Mouse (Mus musculus) ES-CJ7 (cell line): ENCODE measurements around the gene Galk1.

ENCODE experiments used
- DNase-seq: peaks from one replicate; pipeline ENCODE4 v3.0.0; 2011; ENCODE audit warnings: low read depth, low spot score

Gene Galk1

GRCm38 (mm10) chr11:116012262-116012947 lies at the start of gene Galk1:
Galk1 (minus strand) TSS chr11:116012719.
- peak; percentile 96 for DNase-seq

DNA sequence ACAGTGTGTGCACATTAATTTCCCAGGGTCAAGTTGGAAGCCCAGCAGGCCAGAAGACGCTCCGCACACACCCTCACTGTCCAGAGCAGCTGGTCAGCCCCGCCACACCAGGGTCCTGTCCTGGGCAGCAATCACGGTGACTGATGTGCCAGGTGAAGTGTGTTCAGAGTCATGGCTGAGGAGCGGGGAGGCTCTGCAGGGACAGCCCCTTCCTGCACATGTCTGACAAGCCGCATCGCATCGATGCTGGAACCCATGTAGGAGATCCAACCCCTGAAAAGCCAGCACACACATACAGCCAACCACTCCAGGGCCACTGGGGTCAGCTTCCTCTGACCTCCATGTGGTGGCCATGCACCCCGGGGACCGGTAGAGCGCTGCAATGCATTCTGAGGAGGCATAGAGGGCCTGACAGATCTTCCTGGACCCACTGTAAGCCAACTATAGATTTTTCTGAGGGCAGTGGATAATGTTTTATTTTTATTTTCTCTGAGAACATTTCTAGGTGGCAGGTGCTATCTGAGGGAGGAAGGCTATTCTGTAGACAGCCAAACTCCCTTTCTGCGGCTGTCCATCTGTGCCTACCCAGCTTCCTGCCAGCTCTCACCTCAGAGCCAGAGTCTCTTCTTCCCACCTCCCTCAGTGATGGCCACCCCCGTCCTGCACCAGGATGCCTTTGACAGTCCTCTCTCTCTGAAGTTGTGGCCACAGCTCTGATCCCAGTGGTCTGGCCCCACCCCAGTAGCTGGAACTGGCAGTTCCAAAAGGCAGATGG lies 49.3 kb upstream of the Galk1 start:
- no peak for DNase-seq

- DNase-seq = no peak
Measured at GRCm38 (mm10) chr11:116060596-116060995, 48.1 kb upstream of the Galk1 start.

- no peak for DNase-seq
Measured at GRCm38 (mm10) chr11:116059691-116060025, 47.1 kb upstream of the Galk1 start.

- DNase-seq = no peak
Measured at GRCm38 (mm10) chr11:116058868-116059690, 46.6 kb upstream of the Galk1 start.

DNA sequence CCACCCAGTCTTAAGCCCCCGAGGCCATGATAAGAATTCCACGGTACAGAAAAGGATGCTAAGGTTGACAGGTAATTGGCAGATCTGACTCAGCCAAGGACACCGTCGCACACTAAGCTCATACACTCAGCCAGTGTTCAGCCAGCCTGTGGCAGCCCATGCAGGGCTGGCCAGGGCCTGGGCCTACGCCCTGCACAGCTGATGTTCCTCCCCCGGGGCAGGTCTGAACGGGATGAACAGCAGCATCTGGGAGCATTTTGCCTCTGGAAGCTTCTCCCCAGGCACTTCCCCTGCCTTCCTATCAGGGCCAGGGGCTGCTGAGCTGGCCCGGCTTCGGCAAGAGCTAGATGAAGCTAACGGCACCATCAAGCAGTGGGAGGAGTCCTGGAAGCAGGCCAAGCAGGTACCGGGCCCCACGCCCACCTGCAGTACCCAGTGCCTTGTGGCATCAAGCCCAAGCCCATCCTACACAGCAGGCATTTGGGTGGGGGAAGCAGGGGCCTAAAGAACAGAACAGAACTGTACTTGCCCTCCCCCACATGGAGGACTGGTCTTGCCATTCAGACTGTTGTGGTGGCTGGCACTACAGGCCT lies 45.6 kb upstream of the Galk1 start:
- DNase-seq = no peak

DNA sequence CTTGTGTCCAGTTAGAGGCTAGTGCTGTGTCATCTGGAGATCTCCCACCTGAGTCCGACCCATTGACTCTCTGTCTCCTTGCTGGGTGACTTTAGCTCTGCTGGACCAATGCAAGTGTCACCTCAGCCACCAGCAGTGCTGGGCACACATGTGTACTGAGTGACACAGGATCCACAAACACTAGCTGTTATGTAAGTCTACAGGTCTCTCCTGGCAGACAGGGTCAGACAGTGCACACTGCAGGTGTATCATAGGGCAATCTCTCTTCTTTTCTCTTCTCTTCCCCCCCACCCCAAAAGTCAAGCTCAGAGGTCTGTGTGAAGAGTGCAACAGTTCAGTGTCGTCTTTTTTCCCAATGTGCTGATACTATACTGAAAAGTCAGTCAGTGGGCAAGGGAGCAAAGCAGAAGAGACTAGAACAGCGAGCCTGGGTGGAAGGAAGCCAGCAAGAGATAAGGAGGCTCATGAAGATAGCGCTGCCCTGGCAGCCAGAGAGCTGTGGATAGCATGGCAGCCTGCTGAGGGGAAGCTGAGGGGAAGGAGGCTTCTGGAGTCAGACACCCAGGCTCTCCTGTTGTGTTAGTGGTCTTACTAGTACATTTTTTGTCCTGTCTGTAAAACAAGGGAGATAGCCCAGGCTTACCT lies 44.8 kb upstream of the Galk1 start:
- no peak for DNase-seq

GRCm38 (mm10) chr11:116055873-116056272 lies 43.4 kb upstream of the Galk1 start:
- no peak for DNase-seq

DNA sequence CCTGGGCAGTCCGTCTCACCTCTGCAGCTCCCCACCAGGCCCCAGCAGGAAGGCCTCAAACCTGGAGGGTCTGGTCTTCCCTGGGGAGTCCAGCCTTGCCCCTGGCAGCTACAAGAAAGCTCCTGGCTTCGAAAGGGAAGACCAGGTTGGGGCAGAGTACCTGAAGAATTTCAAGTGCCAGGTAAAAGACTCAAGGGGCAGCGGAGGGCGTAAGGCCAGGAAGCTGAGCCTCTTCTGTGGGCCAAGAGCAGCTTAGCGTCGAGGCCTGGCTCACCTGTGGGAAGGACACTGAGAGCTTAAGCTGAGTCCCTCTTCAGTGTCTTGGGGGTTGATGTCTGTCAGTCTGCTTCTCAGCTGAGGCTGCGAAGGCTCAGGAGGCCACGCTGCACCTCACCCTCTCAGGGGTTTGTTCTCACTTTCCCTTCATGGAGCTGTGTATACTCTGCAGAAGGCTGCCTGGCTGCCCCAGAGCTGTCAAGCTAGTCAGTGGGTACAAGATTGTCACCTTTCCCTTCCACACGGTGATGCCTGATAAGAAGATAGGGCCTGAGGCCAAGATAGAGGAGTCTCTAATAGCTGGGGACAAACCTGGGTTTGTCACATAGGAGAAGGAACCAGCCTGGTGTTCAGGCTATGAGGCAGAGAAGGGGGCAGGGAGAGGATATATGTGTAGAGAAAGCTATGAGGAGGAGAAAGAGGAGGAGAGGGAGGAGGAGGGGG lies 41.2 kb upstream of the Galk1 start:
- DNase-seq = no peak

DNA sequence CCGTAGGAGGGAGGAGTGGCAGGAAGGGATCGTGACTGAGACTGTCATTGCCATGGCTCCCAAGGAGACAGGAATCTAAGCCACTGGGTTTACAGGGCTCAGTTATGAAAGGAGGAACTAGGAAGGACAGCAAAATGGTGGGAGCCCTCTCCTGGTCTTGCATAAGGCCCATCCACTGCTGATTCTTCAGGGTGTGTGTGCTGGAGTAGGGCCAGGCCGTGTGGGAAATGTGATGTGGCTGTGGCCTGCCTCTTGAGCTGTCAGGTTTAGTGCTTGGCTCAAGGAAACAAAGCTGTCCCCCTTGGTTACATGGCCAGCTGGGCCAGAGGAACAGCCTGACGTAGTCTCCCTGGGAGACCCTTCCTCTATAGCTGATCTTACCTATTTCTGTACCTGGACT lies 37.7 kb upstream of the Galk1 start:
- no peak for DNase-seq

- DNase-seq = no peak
Measured at GRCm38 (mm10) chr11:116049610-116050009, 37.1 kb upstream of the Galk1 start.

GRCm38 (mm10) chr11:116045173-116045572 lies 32.7 kb upstream of the Galk1 start:
- no peak for DNase-seq

DNA sequence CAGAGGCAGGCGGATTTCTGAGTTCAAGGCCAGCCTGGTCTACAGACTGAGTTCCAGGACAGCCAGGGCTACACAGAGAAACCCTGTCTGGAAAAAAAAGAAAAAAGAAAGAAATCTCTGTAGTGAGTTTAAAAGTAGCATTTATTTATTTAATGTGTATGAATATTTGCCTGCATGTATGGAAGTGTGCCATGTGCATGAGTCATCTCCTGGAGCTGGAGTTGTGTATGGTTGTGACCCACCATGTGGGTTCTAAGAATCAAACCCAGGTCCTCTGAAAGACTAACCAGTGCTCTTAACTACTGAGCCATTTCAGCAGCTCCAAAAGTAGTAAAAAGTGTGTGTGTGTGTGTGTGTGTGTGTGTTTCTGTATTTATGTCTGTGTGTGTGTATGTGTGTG lies 30.8 kb upstream of the Galk1 start:
- no peak for DNase-seq

- DNase-seq = no peak
Measured at GRCm38 (mm10) chr11:116042372-116043138, 30.0 kb upstream of the Galk1 start.

- DNase-seq = peak; percentile 51
Measured at GRCm38 (mm10) chr11:116041833-116042232, 29.3 kb upstream of the Galk1 start.

DNA sequence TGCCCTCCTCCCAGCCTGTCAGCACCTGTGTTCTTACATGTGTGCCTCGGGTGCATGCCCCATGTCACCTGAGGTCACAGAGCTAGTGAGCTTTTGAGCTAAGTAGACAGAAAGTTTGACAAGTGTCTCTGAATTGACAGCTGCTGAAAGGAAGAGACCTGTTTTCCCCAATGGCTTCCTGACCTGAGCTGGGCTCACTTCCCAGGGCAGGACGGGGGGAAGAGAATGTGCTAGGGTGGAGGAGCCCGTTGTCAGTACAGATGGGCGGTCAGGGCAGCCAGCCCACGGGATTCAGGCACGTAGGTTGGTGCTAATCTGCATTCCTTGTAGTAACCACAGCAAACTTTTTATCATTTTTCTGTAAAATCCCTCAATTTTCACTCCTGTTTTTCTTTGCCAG lies 28.1 kb upstream of the Galk1 start:
- no peak for DNase-seq

DNA sequence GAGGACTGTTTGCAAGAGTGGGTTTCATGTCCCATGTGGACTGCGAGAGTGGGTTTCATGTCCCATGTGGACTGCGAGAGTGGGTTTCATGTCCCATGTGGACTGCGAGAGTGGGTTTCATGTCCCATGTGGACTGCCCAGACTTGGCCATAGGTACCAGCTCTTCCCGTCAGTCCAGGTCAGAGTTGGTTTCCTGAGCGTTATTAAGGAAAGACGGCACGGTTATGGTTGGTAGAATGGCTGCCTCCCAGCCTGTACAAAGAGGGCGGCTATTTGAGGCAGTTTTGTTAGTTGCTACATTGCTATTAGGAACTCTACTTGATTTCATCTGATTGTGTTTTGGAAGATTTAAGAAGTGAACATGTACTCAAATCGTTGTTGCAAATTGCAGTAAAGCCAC lies 25.3 kb upstream of the Galk1 start:
- DNase-seq = no peak

- DNase-seq = no peak
Measured at GRCm38 (mm10) chr11:116036671-116037070, 24.2 kb upstream of the Galk1 start.

- no peak for DNase-seq
Measured at GRCm38 (mm10) chr11:116034584-116034983, 22.1 kb upstream of the Galk1 start.
